Mouse (Mus musculus): Measurements from ENCODE around the gene Rtn3.
A peak's percentile ranks its signal among the peaks of the same experiment; 100 is the strongest.

Gene Rtn3

GRCm38 (mm10) chr19:7484076-7484475 lies 995 bp upstream of the Rtn3 start:
- no peak for DNase-seq

GRCm38 (mm10) chr19:7483512-7483882 lies 416 bp upstream of the Rtn3 start:
- DNase-seq: no peak

GRCm38 (mm10) chr19:7482266-7482598 lies 849 bp downstream of the Rtn3 start:
- DNase-seq: no peak

- peak; percentile 70 for DNase-seq
Measured at GRCm38 (mm10) chr19:7481541-7482265, 1.4 kb downstream of the Rtn3 start.

GRCm38 (mm10) chr19:7479751-7480248 lies 3.3 kb downstream of the Rtn3 start:
- DNase-seq: no peak

GRCm38 (mm10) chr19:7470643-7471042 lies 12.4 kb downstream of the Rtn3 start:
- no peak for DNase-seq

- no peak for DNase-seq
Measured at GRCm38 (mm10) chr19:7467915-7468314, 15.2 kb downstream of the Rtn3 start.

GRCm38 (mm10) chr19:7459370-7459769 lies 23.7 kb downstream of the Rtn3 start:
- no peak for DNase-seq

- DNase-seq: no peak
Measured at GRCm38 (mm10) chr19:7458901-7459300, 24.2 kb downstream of the Rtn3 start.

GRCm38 (mm10) chr19:7456803-7457202 lies 26.3 kb downstream of the Rtn3 start:
- DNase-seq: no peak

GRCm38 (mm10) chr19:7445596-7445995 lies 37.5 kb downstream of the Rtn3 start:
- no peak for DNase-seq

- no peak for DNase-seq
Measured at GRCm38 (mm10) chr19:7445105-7445504, 38.0 kb downstream of the Rtn3 start.

GRCm38 (mm10) chr19:7441493-7441892 lies 41.6 kb downstream of the Rtn3 start:
- peak; percentile 20 for DNase-seq

GRCm38 (mm10) chr19:7438295-7438694 lies 44.8 kb downstream of the Rtn3 start:
- no peak for DNase-seq

- DNase-seq: no peak
Measured at GRCm38 (mm10) chr19:7436061-7436970, 46.8 kb downstream of the Rtn3 start.

GRCm38 (mm10) chr19:7434887-7435286 lies 48.2 kb downstream of the Rtn3 start:
- no peak for DNase-seq

- DNase-seq: no peak
Measured at GRCm38 (mm10) chr19:7425398-7425775, 57.7 kb downstream of the Rtn3 start.

- DNase-seq: no peak
Measured at GRCm38 (mm10) chr19:7424590-7425397, 58.3 kb downstream of the Rtn3 start.

GRCm38 (mm10) chr19:7424131-7424530 lies 59.0 kb downstream of the Rtn3 start:
- peak; percentile 27 for DNase-seq

- DNase-seq: no peak
Measured at GRCm38 (mm10) chr19:7423656-7424030, 59.4 kb downstream of the Rtn3 start.

GRCm38 (mm10) chr19:7423028-7423655 lies 59.9 kb downstream of the Rtn3 start:
- DNase-seq: peak; percentile 83

- DNase-seq: no peak
Measured at GRCm38 (mm10) chr19:7422656-7423027, 60.4 kb downstream of the Rtn3 start.

Measured in cerebellum, adult 11-12 months (tissue).